Mouse (Mus musculus) activated CD4-positive, CD25-positive, alpha-beta regulatory T cell (primary cell): ENCODE results near the gene Bbc3. TPM values are rescaled to one million over a fixed set of nuclear protein-coding genes. Genes with fewer than 3 reads are reported as not detected.

ENCODE experiments used
- polyA plus RNA-seq, 2 experiments: library from polyadenylated mRNA; unstranded; fragments of 100-300 nt; shearing (Covaris generic); gene quantifications; one replicate each; pipeline ENCODE4 v1.2.1; 2017

The Bbc3 gene
- polyA plus RNA-seq, result 10 to 100 TPM; 21.9 to 35.8 TPM

DNA sequence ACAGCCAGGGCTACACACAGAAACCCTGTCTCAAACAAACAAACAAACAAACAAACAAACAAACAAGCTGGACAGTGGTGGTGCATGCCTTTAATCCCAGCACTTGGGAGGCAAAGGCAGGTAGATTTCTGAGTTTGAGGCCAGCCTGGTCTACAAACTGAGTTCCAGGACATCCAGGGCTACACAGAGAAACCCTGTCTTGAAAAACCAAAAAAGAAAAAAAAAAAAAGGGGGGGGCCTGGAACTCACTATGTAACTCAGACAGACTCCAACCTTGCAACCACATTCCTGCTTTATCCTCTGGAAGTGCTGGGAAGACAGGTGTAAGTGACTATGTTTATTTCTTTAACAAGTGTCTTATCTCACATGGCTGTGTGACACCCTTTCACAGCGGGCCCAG lies at the start of gene Bbc3:
Gene Bbc3 (plus strand): TSS at position 301 of the 400 bp plus-strand sequence.

DNA sequence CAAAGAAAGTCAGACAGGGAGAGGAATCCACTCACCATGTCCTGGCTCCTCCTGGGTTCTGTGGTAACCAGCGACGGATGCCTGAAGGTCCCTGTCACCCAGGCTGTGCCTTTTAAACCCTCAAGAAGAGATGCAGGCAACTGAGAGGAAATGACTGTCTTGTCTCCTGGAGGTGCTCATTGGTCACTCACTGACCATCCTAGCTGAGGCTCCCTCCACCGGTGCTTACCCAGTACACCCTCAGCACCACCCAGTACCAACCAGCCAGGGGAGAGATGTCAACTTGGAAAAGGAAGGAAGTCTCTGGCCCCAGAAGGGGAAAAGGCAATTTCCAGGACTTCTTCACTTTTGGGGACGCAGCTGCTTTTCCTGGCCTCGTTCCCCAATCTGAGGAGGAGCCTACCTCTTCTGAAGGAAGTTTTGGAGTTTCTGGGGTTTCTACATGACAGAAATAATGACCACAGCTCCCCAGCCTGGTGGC lies 49.0 kb upstream of the Bbc3 start, which contains the start of gene C5ar1:
Gene C5ar1 (minus strand): TSS at position 431 of the 481 bp plus-strand sequence.

DNA sequence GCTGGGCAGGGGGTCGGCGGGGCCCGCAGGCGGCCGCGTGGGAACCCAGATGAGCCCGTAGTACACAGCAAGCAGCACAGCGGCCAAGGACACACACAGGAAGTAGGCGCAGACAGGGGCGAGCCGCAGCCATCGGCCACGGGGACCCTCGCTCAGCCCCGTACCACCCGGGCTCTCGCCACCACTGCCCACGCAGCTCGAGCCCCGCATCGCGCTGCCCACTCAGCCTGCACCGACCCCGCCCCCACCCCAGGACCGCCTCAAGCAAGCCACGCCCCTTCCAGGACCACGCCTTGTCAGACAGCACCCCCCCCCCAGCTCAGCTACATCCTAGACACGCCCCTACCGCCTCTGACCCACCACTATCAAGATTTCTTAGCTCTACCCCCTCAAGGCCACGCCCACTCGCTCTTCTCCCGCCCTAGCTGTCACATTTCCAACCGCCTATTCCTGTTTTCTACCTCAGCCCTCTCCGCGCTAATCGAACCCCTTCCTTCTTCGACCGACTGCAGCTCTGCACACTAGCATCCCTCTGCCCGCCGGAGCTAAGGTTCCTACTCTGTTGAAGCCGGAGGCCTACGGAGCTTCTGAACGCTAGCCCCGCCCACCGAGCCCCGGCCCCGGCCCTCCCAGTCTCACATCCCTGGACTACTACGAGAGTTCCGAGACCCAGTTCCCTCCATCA lies 35.0 kb upstream of the Bbc3 start, which contains the start of gene Inafm1:
Gene Inafm1 (minus strand): TSS at position 537 of the 685 bp plus-strand sequence.

DNA sequence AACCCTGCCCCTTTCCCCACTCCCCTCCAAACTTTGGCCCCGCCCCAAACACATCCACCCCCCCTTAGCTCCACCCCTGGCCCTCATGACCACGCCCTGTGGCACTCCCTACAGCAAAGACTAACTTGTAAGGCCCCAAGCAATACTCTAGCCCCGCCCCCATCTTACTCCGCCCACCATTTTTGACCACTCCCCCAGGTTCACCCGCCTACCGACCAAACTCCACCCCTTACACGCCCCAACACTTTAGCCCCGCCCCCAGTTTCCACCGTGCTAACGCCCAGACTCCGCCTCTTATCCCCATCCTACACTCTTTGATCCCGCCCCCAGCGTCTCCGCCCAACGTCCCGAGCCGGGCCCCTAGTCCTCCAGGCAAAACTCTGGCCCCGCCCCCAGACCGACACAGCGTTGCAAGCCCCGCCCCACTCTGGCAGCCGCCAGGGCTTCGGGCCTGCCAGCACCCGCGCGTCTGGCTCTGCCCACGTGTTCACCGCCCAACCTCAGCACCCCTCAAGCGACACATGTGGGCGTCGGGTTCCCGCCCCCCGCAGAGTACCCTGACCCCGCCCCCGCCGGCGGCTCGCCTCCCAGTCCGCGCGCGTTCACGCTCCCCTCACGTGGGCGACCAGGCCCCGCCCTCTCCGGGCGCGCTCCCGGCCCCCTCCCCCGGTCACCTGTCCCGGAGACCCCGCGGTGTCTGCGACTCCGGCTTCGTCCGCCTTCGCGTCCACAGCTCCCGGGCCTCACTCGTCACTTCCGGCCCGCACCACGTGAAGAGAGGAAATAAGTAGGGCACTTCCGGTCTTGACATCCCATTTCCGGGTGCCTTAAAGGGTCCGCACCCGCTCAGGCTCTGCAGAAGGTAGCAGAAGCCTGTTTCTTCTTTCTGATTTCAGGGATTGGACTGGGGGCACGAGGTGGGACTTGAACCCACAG lies 21.9 kb upstream of the Bbc3 start, which contains the start of gene Ccdc9:
Gene Ccdc9 (minus strand): TSS at position 770 of the 936 bp plus-strand sequence.

Other genes with a start within 250 kb of the Bbc3 start
- under 1 TPM in 1 of 2 experiments, not detected in 1; 0.10 TPM for gene Zfp541, start 246.6 kb upstream of the Bbc3 start, polyA plus RNA-seq
- 100 to 1,000 TPM; 196 to 221 TPM for gene Napa, start 209.9 kb upstream of the Bbc3 start, polyA plus RNA-seq
- 10 to 100 TPM; 23.9 to 29.7 TPM for gene Kptn, start 188.5 kb upstream of the Bbc3 start, polyA plus RNA-seq
- not detected for gene Slc8a2, start 178.6 kb upstream of the Bbc3 start, polyA plus RNA-seq
- 10 to 100 TPM; 40.0 to 47.0 TPM for gene Meis3, start 133.3 kb upstream of the Bbc3 start, polyA plus RNA-seq
- 10 to 100 TPM; 17.4 to 31.8 TPM for gene Dhx34, start 86.4 kb upstream of the Bbc3 start, polyA plus RNA-seq
- under 1 TPM in 1 of 2 experiments, not detected in 1; 0.37 TPM for gene C5ar2, start 64.2 kb upstream of the Bbc3 start, polyA plus RNA-seq
- gene C5ar1, start 48.9 kb upstream of the Bbc3 start, polyA plus RNA-seq, result 1 to 10 TPM in 1 of 2 experiments, under 1 TPM in 1; 0.17 to 1.1 TPM
- 1 to 10 TPM; 5.6 to 5.7 TPM for gene Inafm1, start 34.8 kb upstream of the Bbc3 start, polyA plus RNA-seq
- 10 to 100 TPM; 43.3 to 51.9 TPM for gene Ccdc9, start 21.6 kb upstream of the Bbc3 start, polyA plus RNA-seq
- gene Sae1, start 79.4 kb downstream of the Bbc3 start, polyA plus RNA-seq, result 100 to 1,000 TPM; 134 to 161 TPM
- 10 to 100 TPM; 17.1 to 24.1 TPM for gene Zc3h4, start 92.5 kb downstream of the Bbc3 start, polyA plus RNA-seq
- 100 to 1,000 TPM; 151 to 193 TPM for gene Tmem160, start 144.4 kb downstream of the Bbc3 start, polyA plus RNA-seq
- under 1 TPM; 0.21 to 0.38 TPM for gene Npas1, start 169.3 kb downstream of the Bbc3 start, polyA plus RNA-seq